8 mouse cellular contexts compared by ENCODE assay signal in genomic region chr1:125560259-125561192, GRCm38 (mm10). TPM values are rescaled to one million over a fixed set of nuclear protein-coding genes. Genes with fewer than 3 reads are reported as not detected.
DNase-seq lines count a peak whose midpoint lies in the region; ATAC-seq lines count a peak whose summit lies in the region.

Slc35f5 (plus strand) TSS chr1:125560595.

- peak within 1 kb of the TSS; percentile 96 for H3K27ac ChIP-seq in heart, embryonic 13.5 days (replicated peaks)
- H3K27ac ChIP-seq in liver, embryonic 12.5 days = peak within 1 kb of the TSS; percentile 84
- peak within 1 kb of the TSS; percentile 97 for H3K27ac ChIP-seq in stomach, embryonic 15.5 days

- peak within 1 kb of the TSS; percentile 82 for H3K4me2 ChIP-seq in heart, embryonic 13.5 days
- H3K4me2 ChIP-seq in liver, embryonic 12.5 days = peak within 1 kb of the TSS; percentile 97
- peak within 1 kb of the TSS; percentile 57 for H3K4me2 ChIP-seq in stomach, embryonic 15.5 days

- WGBS in heart, embryonic 13.5 days = under 1% methylated on average over 61 of the region's 61 CpGs
- WGBS in liver, embryonic 12.5 days (ENCODE audit: insufficient replicate concordance) = under 1% methylated on average over 59 of the region's 61 CpGs
- under 1% methylated on average over 61 of the region's 61 CpGs for WGBS in stomach, embryonic 15.5 days

- H3K4me1 ChIP-seq in heart, embryonic 13.5 days = peaks cover 25% of the 10 kb centered on the region
- peaks cover 30% of the 10 kb centered on the region for H3K4me1 ChIP-seq in liver, embryonic 12.5 days
- H3K4me1 ChIP-seq in stomach, embryonic 15.5 days = peaks cover 11% of the 10 kb centered on the region

- no peaks in the 10 kb centered on the region for H3K9me3 ChIP-seq in heart, embryonic 13.5 days
- no peaks in the 10 kb centered on the region for H3K9me3 ChIP-seq in liver, embryonic 12.5 days (replicated peaks)
- no peaks in the 10 kb centered on the region for H3K9me3 ChIP-seq in stomach, embryonic 15.5 days

- peaks cover 22% of the 10 kb centered on the region for H3K36me3 ChIP-seq in heart, embryonic 13.5 days
- H3K36me3 ChIP-seq in liver, embryonic 12.5 days = no peaks in the 10 kb centered on the region
- no peaks in the 10 kb centered on the region for H3K36me3 ChIP-seq in stomach, embryonic 15.5 days

- H3K9ac ChIP-seq in heart, embryonic 13.5 days = peak within 1 kb of the TSS; percentile 98
- H3K9ac ChIP-seq in liver, embryonic 12.5 days = peak within 1 kb of the TSS; percentile 79
- H3K9ac ChIP-seq in stomach, embryonic 15.5 days = peak within 1 kb of the TSS; percentile 94

- H3K4me3 ChIP-seq in heart, embryonic 13.5 days = peak within 1 kb of the TSS; percentile 92
- peak within 1 kb of the TSS; percentile 77 for H3K4me3 ChIP-seq in liver, embryonic 12.5 days
- peak within 1 kb of the TSS; percentile 96 for H3K4me3 ChIP-seq in stomach, embryonic 15.5 days (replicated peaks)

- ATAC-seq in erythroid progenitor cell, adult 5-6 weeks (replicated peaks; ENCODE audit: low FRiP score, poor library complexity, severe bottlenecking) = peak; percentile 85
- ATAC-seq in heart, embryonic 13.5 days (ENCODE audit: extremely low read depth, insufficient number of reproducible peaks, low FRiP score, low TSS enrichment) = peak; percentile 95
- ATAC-seq in liver, embryonic 12.5 days = peak; percentile 91
- ATAC-seq in stomach, embryonic 15.5 days (ENCODE audit: insufficient read depth, low FRiP score, low read depth) = peak; percentile 92

- peak; percentile 75 for DNase-seq in CD4-positive helper T cell, adult 2 months (ENCODE audit: low read depth, low spot score)
- peak; percentile 82 for DNase-seq in brain, embryonic 18.5 days (ENCODE audit: low read depth, low spot score)
- peak; percentile 99 for DNase-seq in kidney, postnatal 10 days
- DNase-seq in natural killer cell, adult 2 months (ENCODE audit: low spot score in 2 of 2) = peak; percentile 91 to 97

- H3K27me3 ChIP-seq in heart, embryonic 13.5 days (replicated peaks) = 0 out of 2 replicates have a peak, but pooled peaks cover 3% of the 10 kb centered on the region
- H3K27me3 ChIP-seq in liver, embryonic 12.5 days (replicated peaks) = no peaks in the 10 kb centered on the region
- no peaks in the 10 kb centered on the region for H3K27me3 ChIP-seq in stomach, embryonic 15.5 days (replicated peaks)

RNA-seq across cellular contexts. Expression of gene Slc35f5, which starts in this region (rescaled TPM):
- 9.4 and 11.3 TPM in 2 replicates for total RNA-seq in erythroid progenitor cell, adult 5-6 weeks (2015; ENCODE audit: low replicate concordance)
- 0.30 and 1.0 TPM in 2 replicates for total RNA-seq in erythroid progenitor cell, adult 5-6 weeks (2017; ENCODE audit: low replicate concordance)
- 53.8 and 67.1 TPM in 2 replicates for polyA plus RNA-seq in heart, embryonic 13.5 days (2015; fragmentation: Nextera tagmentation; extraction: Ambion mirVana)
- polyA plus RNA-seq in liver, embryonic 12.5 days (2016; fragmentation: Nextera tagmentation; extraction: Ambion mirVana) = 20.7 and 22.0 TPM in 2 replicates
- 65.0 and 69.1 TPM in 2 replicates for polyA plus RNA-seq in stomach, embryonic 15.5 days (2015; fragmentation: Nextera tagmentation; extraction: Ambion mirVana)

Comparison
In these comparisons a context has a peak if more than half of its experiments do, and no peak if none do; other contexts are left out.
1. Peak in every context shown above with its lines: DNase-seq, ATAC-seq, H3K4me3 ChIP-seq and H3K27ac ChIP-seq.